Mouse (Mus musculus) testis, adult 2 months (tissue): Measurements from ENCODE around the gene Fxyd4. TPM values are rescaled to one million over a fixed set of nuclear protein-coding genes. Genes with fewer than 3 reads are reported as not detected.

ENCODE experiments used
- H3K27ac ChIP-seq: fragments of 200-500 bp; 2 replicates; pipeline ENCODE4 v1.5.1; 2012; ENCODE audit warnings: low read depth, low read length; ENCODE audit not compliant: control insufficient read depth, insufficient read depth
- H3K27me3 ChIP-seq: fragments of 200-500 bp; 2 replicates; pipeline ENCODE4 v1.6.1; 2012; ENCODE audit warnings: mild to moderate bottlenecking, low read length, moderate library complexity; ENCODE audit not compliant: control insufficient read depth, insufficient read depth
- H3K36me3 ChIP-seq: fragments of 200-500 bp; 2 replicates; pipeline ENCODE4 v1.6.1; 2012; ENCODE audit warnings: mild to moderate bottlenecking, low read length; ENCODE audit not compliant: control insufficient read depth, insufficient read depth
- H3K4me1 ChIP-seq: fragments of 200-500 bp; 2 replicates; pipeline ENCODE4 v1.6.1; 2012; ENCODE audit warnings: low read length; ENCODE audit not compliant: control insufficient read depth, insufficient read depth
- H3K4me3 ChIP-seq: fragments of 200-500 bp; 2 replicates; pipeline ENCODE4 v1.5.1; 2012; ENCODE audit warnings: low read depth, mild to moderate bottlenecking, low read length, moderate library complexity, mixed read lengths; ENCODE audit not compliant: control insufficient read depth
- CTCF ChIP-seq: fragments of 200-500 bp; IDR thresholded peaks from 2 replicates; pipeline ENCODE4 v1.5.1; 2012; ENCODE audit warnings: low read depth, mild to moderate bottlenecking, inconsistent platforms, low read length, moderate library complexity; ENCODE audit not compliant: control insufficient read depth, insufficient read depth, insufficient replicate concordance
- POLR2A ChIP-seq: fragments of 200-500 bp; IDR thresholded peaks from 2 replicates; pipeline ENCODE4 v1.6.1; 2012; ENCODE audit warnings: low read depth, mild to moderate bottlenecking, inconsistent platforms, low read length, moderate library complexity; ENCODE audit not compliant: control insufficient read depth
- polyA plus RNA-seq: library from polyadenylated mRNA; depleted of rRNA; stranded (reverse); fragments of >200 nt; gene quantifications from 2 replicates; pipeline ENCODE4 v1.2.3, GENCODE M21; 2012

Fxyd4 gene
- polyA plus RNA-seq, 1 experiment = not detected

DNA sequence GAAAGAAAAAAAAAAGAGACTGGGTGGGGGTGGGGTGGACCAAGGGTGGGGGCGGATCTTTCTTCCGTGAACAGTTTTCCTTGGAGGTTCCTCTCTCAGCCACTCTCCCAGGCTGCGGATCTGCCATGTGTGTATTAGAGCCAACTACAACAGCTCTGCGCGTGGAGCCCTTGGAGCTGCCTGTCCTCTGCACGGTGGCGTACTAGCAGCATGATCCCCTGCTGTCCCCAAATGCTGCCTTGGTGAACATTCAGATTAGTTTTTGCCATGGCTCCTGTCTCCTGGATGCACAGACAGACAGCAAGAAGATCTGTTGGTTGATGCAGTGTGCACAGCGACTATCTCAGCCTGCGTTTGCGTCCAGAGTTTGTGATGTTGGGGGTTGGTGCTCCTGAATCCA is 5.3 kb upstream of the Fxyd4 start:
- no peaks in the 10 kb centered on the region for H3K36me3 ChIP-seq
- no peak for TF ChIP-seq CTCF
- no peak for TF ChIP-seq POLR2A
- no peaks in the 10 kb centered on the region for H3K27me3 ChIP-seq
- H3K4me1 ChIP-seq = no peaks in the 10 kb centered on the region
- no peak overlapping the region for H3K27ac ChIP-seq
- H3K4me3 ChIP-seq = no peak overlapping the region

DNA sequence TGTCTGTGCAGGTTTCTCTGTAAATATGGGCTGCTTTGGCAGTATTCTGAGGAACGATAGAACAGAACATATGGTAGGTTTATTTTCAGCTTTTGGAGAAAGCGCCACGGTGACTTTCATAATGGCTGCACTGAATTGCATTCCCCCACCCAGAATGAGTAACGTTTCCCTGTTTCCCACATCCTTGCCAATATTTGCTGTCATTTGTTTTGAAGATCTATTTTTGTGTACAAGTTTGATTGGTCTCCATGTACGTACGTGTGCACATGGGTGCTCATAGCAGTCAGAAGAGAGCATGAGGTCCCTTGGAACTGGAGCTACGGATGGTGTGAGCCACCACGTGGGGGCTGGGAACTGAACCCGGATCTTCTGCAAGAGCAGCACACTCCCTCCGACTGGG is 1.5 kb upstream of the Fxyd4 start:
- no peak overlapping the region for H3K4me3 ChIP-seq
- H3K27me3 ChIP-seq = no peaks in the 10 kb centered on the region
- no peaks in the 10 kb centered on the region for H3K4me1 ChIP-seq
- H3K36me3 ChIP-seq = no peaks in the 10 kb centered on the region
- no peak overlapping the region for H3K27ac ChIP-seq
- TF ChIP-seq POLR2A (no peak), CTCF (no peak)

DNA sequence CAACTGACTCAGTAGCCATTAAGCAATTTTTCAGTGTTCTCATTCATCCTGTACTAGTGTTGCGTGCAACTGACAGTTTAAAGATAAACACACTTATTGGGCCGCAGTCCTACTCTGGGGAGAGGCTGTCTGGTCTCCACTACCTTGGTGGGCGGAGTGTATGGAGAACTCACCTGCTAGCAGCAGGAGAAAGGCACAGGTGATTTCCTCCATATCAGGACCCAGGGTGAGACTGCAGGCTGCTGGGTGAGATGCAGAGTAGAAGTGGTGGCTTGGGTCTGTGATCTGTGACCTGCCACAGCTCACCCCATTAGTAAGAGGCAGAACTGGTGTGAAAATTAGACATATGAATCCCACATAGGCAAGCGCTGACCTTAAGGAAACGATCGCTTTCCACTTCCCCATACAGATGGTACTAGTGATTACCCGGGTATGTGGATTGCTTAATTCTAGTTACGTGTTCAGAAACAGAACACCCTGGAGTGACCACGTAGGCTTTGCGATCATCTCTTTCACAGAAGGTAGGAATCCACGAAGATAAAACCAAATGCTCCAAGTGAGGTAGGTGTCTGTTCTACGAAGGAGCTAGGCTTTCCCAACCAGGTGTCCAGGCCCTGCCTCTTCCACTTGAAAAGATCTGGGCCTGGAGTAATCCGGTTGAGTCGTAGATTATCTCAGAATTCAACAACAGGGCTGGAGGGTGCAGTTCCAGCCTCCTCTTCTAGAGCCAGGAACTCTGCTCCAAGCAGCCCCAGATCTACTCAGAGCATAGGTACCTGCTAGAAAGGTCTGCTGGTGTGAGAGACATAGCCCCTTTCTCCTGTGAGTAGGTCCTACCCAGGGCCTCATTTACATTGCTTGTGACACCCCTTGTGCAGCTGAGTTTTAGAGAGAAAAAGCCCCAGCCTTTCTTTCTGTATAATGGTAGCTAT is 1.5 kb downstream of the Fxyd4 start:
- no peak for TF ChIP-seq CTCF
- no peak for TF ChIP-seq POLR2A
- Histone ChIP-seq H3K36me3 (no peaks in the 10 kb centered on the region), H3K4me1 (no peaks in the 10 kb centered on the region), H3K27me3 (no peaks in the 10 kb centered on the region), H3K4me3 (no peak overlapping the region), H3K27ac (no peak overlapping the region)

DNA sequence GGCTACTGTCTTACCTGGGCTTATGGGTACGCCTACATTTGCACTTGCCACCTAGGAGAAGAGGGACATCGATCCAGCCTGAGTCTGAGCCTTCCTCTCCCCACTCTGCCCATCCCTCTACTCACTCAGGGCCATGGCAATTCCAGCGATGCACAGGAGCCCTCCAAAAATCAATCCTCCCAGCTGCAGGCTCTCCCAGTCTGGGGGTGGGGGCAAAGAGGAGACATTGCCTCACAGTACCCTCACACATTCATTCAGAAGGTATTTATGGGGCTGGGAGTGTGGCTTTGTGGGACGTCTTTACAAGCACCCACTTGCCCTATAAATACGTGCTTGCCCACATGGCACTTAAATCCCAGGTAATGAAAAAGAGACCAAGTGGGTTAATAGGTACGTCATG is 3.2 kb downstream of the Fxyd4 start:
- Histone ChIP-seq H3K27ac (no peak overlapping the region), H3K4me3 (no peak overlapping the region), H3K4me1 (no peaks in the 10 kb centered on the region), H3K36me3 (no peaks in the 10 kb centered on the region), H3K27me3 (no peaks in the 10 kb centered on the region)
- TF ChIP-seq CTCF = no peak

DNA sequence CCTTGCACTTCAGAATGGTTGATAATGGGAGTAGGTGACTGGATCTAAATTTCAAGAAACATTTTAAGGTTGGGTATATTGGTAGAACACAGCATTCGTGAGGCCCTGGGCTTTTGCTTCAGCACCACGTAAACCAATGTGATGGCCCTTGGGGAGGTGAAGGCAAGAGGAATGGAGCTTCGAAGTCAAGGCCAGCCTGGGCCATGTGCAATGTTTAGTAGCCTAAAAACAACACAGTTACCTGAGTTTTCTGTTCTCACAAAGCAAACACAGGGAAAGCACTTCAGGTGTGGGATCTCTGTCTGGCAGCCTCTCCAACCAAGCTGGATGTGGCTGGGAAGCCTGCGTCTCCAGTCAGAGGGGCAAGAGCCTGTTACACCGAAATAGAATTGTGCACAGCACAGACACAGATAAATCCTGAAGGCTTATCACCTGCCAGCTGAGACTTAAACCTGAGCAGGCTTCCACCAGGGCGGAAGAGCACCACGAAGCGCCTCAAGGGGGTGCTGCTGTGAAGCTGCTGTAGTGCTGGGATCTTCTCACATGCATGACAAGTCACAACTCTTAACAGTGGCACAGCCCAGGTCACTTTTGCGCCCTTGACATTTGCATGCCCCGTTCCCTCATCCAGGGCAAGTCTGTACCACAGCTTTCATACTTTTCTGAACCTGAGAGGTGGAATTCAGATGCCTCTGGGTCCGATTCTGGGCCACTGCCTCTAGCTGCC is 5.0 kb downstream of the Fxyd4 start:
- no peaks in the 10 kb centered on the region for H3K27me3 ChIP-seq
- TF ChIP-seq POLR2A = no peak
- TF ChIP-seq CTCF = peak; percentile 18; the same call in 1 of the 2 replicates
- no peaks in the 10 kb centered on the region for H3K36me3 ChIP-seq
- H3K27ac ChIP-seq = no peak overlapping the region
- H3K4me3 ChIP-seq = no peak overlapping the region
- H3K4me1 ChIP-seq = no peaks in the 10 kb centered on the region

DNA sequence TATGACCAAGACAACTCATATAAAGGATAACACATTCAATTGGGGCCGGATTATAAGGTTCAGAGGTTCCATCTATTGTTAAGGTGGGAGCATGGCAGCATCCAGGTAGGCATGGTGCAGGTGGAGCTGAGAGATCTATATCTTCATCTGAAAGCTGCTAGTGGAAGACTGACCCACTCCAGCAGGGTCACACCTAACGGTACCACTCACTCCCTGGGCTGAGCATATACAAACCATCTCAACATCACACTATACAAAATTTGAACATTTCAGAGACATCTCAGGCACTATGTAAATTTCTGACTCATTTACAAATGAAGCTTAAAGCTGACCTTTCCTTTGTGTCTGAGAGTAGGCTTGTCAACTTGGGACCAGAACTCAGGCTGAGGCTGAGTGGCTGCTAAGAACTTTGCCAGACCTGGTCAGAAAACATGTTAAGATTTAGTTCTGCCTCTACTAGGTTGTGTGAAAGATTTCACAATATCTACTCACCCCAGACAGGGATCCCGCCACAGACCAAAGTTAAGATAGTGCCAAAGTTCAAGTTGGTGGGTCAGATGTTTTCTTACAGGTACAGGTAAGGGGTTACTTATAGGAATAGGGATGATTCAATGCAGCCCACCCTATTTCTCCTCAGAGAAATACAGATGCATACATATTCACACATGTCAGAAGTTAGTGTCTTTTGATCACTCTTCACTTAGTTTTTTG is 7.4 kb downstream of the Fxyd4 start:
- Histone ChIP-seq H3K36me3 (no peaks in the 10 kb centered on the region), H3K27ac (no peak overlapping the region), H3K4me3 (no peak overlapping the region), H3K27me3 (no peaks in the 10 kb centered on the region), H3K4me1 (no peaks in the 10 kb centered on the region)
- TF ChIP-seq POLR2A (no peak), CTCF (no peak)

DNA sequence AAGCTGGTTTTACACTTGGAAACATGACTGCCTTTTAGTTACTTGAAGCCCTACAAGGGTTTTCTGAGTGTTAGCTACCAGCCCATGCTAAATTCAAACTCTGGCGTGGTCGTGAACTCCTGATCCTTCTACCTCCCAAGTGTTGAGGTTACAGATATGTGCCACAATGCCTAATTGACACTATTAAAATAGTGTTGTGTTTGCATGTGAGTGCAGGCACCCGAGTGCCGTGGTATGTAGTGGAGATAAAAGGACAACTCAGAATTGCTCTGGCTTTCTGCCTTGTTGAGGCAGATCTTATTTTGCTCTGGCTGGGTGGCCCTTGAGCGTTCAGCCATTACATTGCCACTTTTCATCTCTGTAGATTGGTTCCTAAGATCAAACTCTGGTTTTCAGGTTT is 8.7 kb downstream of the Fxyd4 start:
- no peaks in the 10 kb centered on the region for H3K36me3 ChIP-seq
- H3K27ac ChIP-seq = no peak overlapping the region
- no peak overlapping the region for H3K4me3 ChIP-seq
- TF ChIP-seq POLR2A (no peak), CTCF (no peak)
- H3K4me1 ChIP-seq = no peaks in the 10 kb centered on the region
- H3K27me3 ChIP-seq = no peaks in the 10 kb centered on the region
